Mouse (Mus musculus) ES-Bruce4 (cell line): ENCODE measurements around the gene Asgr1.

ENCODE experiments used
- CTCF ChIP-seq: IDR thresholded peaks from one replicate; pipeline ENCODE4 v1.8.1; 2011; ENCODE audit warnings: low read depth, low read length
- POLR2A ChIP-seq: IDR thresholded peaks from one replicate; pipeline ENCODE4 v1.8.1; 2011; ENCODE audit warnings: low read length; ENCODE audit not compliant: insufficient read depth

DNA sequence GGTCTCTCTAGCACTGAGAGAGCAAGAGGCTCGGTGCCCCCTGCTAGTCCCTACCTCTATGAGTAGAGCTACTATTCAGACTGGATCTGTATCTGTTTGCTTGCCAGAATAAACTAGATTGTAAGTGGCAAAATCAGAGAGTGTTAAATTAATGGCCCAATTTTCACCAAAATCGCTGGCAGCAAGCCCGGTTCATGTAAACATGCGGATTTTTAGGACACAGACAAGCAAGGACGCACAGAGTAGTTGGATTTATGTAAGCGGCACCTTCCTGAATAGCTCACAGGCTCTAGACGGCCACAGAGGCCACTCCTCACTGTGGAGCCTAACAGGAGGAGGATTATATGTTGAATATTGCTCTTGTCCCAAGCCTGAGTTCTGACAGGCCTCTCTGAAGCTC is 729 bp upstream of the Asgr1 start:
- TF ChIP-seq CTCF (no peak), POLR2A (no peak)
